Comparison of ENCODE assay signal across 8 mouse cellular contexts in genomic region chr10:68541139-68541942, GRCm38 (mm10). TPM values are rescaled to one million over a fixed set of nuclear protein-coding genes. Genes with fewer than 3 reads are reported as not detected.
DNase-seq lines count a peak whose midpoint lies in the region; ATAC-seq lines count a peak whose summit lies in the region.

Cabcoco1 (minus strand) TSS chr10:68541896.

- peak; percentile 92 for DNase-seq in ZHBTc4 (ENCODE audit: low read depth, low spot score)
- peak; percentile 51 to 71 for DNase-seq in heart, adult 18-20 months
- DNase-seq in kidney, adult 11 months: peak; percentile 90
- peak; percentile 60 to 69 for DNase-seq in left cerebral cortex, postnatal 36 days (ENCODE audit: low spot score in 2 of 2)
- peak; percentile 66 to 81 for DNase-seq in right cerebral cortex, postnatal 36 days (ENCODE audit: low spot score in 2 of 2)
- peak; percentile 38 to 59 for DNase-seq in urinary bladder, postnatal 36 days (ENCODE audit: low spot score in 2 of 2)

- peak; percentile 97 for ATAC-seq in common myeloid progenitor, adult 5-6 weeks (replicated peaks; ENCODE audit: low read depth, poor library complexity, severe bottlenecking)
- ATAC-seq in megakaryocyte-erythroid progenitor cell, adult 5-6 weeks (replicated peaks; ENCODE audit: low FRiP score, low TSS enrichment, poor library complexity, severe bottlenecking): peak; percentile 97

- intact Hi-C loops in left cerebral cortex, postnatal 36 days (cut with DNase I): no loop called here

RNA-seq across cellular contexts. Expression of gene Cabcoco1, which starts in this region (rescaled TPM):
- 4.8 and 5.5 TPM in 2 replicates for total RNA-seq in common myeloid progenitor, adult 5-6 weeks (2017)
- total RNA-seq in heart, adult 18-20 months (2021): 10 to 100 TPM; 22.4 to 23.5 TPM
- 1 to 10 TPM; 2.7 to 2.9 TPM for total RNA-seq in left cerebral cortex, postnatal 36 days (2021)
- 0.79 and 4.7 TPM in 2 replicates for total RNA-seq in megakaryocyte-erythroid progenitor cell, adult 5-6 weeks (2014; fragmentation: Nextera tagmentation)
- total RNA-seq in megakaryocyte-erythroid progenitor cell, adult 5-6 weeks (2017): 2.6 TPM in 1 of 2 replicates, not detected in the other

Comparison
In these comparisons a context has a peak if more than half of its experiments do, and no peak if none do; other contexts are left out.
1. Peak in every context shown above with its lines: DNase-seq and ATAC-seq.